Mouse (Mus musculus): ENCODE measurements around the gene Pla2g1b.

Pla2g1b gene

GRCm38 (mm10) chr5:115465642-115466420 is at the start of gene Pla2g1b:
TSS of gene Pla2g1b (plus strand) at chr5:115466262.
- in situ Hi-C loops (cut with MboI, MseI), result no loop called here

- in situ Hi-C loops (cut with MboI, MseI), result no loop called here
Observed at GRCm38 (mm10) chr5:115428831-115429358, 37.2 kb upstream of the Pla2g1b start.

- in situ Hi-C loops (cut with MboI, MseI), result no loop called here
Observed at GRCm38 (mm10) chr5:115429359-115430186, 36.5 kb upstream of the Pla2g1b start, which contains the start of gene Msi1. TSS of gene Msi1 (plus strand) at chr5:115429599.

- in situ Hi-C loops (cut with MboI, MseI), result no loop called here
Observed at GRCm38 (mm10) chr5:115430187-115430960, 35.7 kb upstream of the Pla2g1b start.

GRCm38 (mm10) chr5:115431061-115431897 is 34.8 kb upstream of the Pla2g1b start:
- in situ Hi-C loops (cut with MboI, MseI), result no loop called here

- in situ Hi-C loops (cut with MboI, MseI), result no loop called here
Observed at GRCm38 (mm10) chr5:115431898-115432259, 34.2 kb upstream of the Pla2g1b start.

- in situ Hi-C loops (cut with MboI, MseI), result no loop called here
Observed at GRCm38 (mm10) chr5:115432395-115432794, 33.7 kb upstream of the Pla2g1b start.

- in situ Hi-C loops (cut with MboI, MseI), result no loop called here
Observed at GRCm38 (mm10) chr5:115433191-115433590, 32.9 kb upstream of the Pla2g1b start.

GRCm38 (mm10) chr5:115434280-115434852 is 31.7 kb upstream of the Pla2g1b start:
- in situ Hi-C loops (cut with MboI, MseI), result no loop called here

GRCm38 (mm10) chr5:115434853-115435754 is 31.0 kb upstream of the Pla2g1b start:
- in situ Hi-C loops (cut with MboI, MseI), result no loop called here

- in situ Hi-C loops (cut with MboI, MseI), result no loop called here
Observed at GRCm38 (mm10) chr5:115435755-115436379, 30.2 kb upstream of the Pla2g1b start.

- in situ Hi-C loops (cut with MboI, MseI), result no loop called here
Observed at GRCm38 (mm10) chr5:115436421-115437124, 29.5 kb upstream of the Pla2g1b start.

GRCm38 (mm10) chr5:115437242-115437944 is 28.7 kb upstream of the Pla2g1b start:
- in situ Hi-C loops (cut with MboI, MseI), result no loop called here

GRCm38 (mm10) chr5:115437945-115438315 is 28.1 kb upstream of the Pla2g1b start:
- in situ Hi-C loops (cut with MboI, MseI), result no loop called here

- in situ Hi-C loops (cut with MboI, MseI), result no loop called here
Observed at GRCm38 (mm10) chr5:115438667-115439066, 27.4 kb upstream of the Pla2g1b start.

- in situ Hi-C loops (cut with MboI, MseI), result loop anchor here (10.0 kb wide), 1 partner anchor 1037 kb away; no protein-coding TSS in a partner anchor
Observed at GRCm38 (mm10) chr5:115441205-115441849, 24.7 kb upstream of the Pla2g1b start.

GRCm38 (mm10) chr5:115442663-115443062 is 23.4 kb upstream of the Pla2g1b start:
- in situ Hi-C loops (cut with MboI, MseI), result loop anchor here (10.0 kb wide), 1 partner anchor 1038 kb away; no protein-coding TSS in a partner anchor
